Mouse (Mus musculus): ENCODE results near the gene Cd79a. TPM values are rescaled to one million over a fixed set of nuclear protein-coding genes. Genes with fewer than 3 reads are reported as not detected.
"Not testable (repeated sequence)": the region's sequence is repeated elsewhere in the genome, so short reads cannot be mapped to it uniquely, and the experiment has no call there.

Gene Cd79a
- polyA plus RNA-seq, 1 experiment, result 0.50 TPM

DNA sequence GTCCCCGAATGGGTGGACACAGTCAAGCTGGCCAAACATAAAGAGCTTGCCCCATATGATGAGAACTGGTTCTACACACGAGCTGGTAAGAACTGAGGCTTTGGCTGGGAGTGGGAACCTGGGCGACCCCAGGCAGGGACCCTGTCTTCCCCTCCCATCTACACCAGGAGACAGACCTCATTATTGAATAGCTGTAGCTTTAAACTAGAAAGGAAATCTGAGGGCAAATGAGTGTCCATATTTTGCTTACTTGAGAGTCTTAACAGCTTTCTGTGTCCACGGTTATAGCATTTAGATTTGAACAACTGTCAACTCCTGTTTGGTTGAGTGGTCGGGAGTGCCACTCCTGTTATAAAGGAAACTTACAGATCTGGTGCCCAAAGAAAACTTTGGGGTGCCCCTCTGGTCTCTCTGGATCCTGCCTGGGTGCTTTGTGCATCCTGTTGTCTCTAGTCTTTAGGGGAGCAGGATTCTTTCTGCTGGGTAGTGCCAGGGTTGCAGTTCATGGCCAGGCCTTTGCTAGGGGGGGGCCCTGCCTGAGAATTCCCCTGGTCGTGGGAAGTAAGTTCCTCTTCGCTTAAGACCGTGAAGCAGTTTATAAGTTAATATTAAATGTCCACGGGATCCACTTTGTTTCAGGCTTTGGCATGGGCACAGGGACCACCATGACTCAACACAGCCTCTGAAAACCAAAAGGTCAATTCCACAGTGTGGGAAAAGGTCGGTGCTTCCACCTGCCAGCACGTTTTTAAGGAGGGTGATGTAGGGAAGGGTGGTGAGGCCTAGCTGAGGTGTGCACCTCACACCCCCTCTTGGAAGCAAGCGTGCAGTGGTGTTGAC is 11.5 kb upstream of the Cd79a start:
- Histone ChIP-seq H3K27me3 (replicated peaks) (no peaks in the 10 kb centered on the region), H3K36me3 (replicated peaks; ENCODE audit: low read length) (peaks cover 53% of the 10 kb centered on the region), H3K9me3 (no peaks in the 10 kb centered on the region), H3K4me1 (peaks cover 49% of the 10 kb centered on the region), H3K4me3 (replicated peaks) (peak overlapping the region; percentile 100)
- no peak for TF ChIP-seq FLI1 (IDR thresholded peaks at IDR 0.05; ENCODE audit: low read length)
- TF ChIP-seq GATA1 (IDR thresholded peaks at IDR 0.05; ENCODE audit: borderline replicate concordance, low read length), result no peak

DNA sequence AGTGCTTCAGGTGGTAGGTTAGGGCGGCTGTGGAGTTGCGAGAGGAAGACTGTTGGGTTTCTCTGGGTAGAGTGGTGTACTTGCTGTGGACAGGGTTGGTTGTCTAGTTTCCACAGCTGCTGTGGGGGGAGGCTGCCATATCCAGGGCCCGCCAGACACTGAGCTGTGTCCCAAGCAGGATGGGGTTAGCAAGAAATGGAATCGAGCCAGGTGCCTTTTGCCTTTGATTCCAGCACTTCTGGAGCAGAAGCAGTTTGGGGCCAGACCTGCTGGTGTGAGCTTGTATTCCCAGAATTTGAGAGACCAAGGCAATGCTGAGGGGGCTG is 10.9 kb upstream of the Cd79a start:
- Histone ChIP-seq H3K4me1 (peaks cover 47% of the 10 kb centered on the region), H3K4me3 (replicated peaks) (peak overlapping the region; percentile 100), H3K27me3 (replicated peaks) (no peaks in the 10 kb centered on the region), H3K36me3 (replicated peaks; ENCODE audit: low read length) (peaks cover 59% of the 10 kb centered on the region), H3K9me3 (no peaks in the 10 kb centered on the region)
- TF ChIP-seq FLI1 (IDR thresholded peaks at IDR 0.05; ENCODE audit: low read length) (no peak), GATA1 (IDR thresholded peaks at IDR 0.05; ENCODE audit: borderline replicate concordance, low read length) (no peak)

DNA sequence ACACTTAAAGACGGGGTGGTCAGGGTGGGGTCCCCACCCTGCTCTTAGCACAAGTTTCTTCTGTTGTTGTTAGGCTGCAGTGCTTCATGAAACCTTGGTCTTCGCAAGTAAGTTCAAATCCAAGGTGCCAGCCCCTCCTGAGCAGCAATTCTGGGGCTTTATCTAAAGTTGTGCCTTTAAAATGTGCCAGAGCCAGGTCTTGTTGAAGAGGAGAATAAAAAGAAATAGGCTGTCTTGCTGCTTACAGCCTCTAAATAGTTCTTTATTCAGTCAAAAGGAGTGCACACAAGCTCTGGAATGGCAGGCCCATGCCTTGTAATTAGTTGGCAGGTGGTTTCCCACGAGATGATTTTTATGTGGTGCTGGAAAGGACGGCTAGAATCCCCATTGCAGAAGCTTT is 10.1 kb upstream of the Cd79a start:
- Histone ChIP-seq H3K4me3 (replicated peaks) (peak overlapping the region; percentile 100), H3K27me3 (replicated peaks) (no peaks in the 10 kb centered on the region), H3K9me3 (no peaks in the 10 kb centered on the region), H3K4me1 (peaks cover 47% of the 10 kb centered on the region), H3K36me3 (replicated peaks; ENCODE audit: low read length) (peaks cover 62% of the 10 kb centered on the region)
- TF ChIP-seq FLI1 (IDR thresholded peaks at IDR 0.05; ENCODE audit: low read length) (no peak), GATA1 (IDR thresholded peaks at IDR 0.05; ENCODE audit: borderline replicate concordance, low read length) (no peak)

DNA sequence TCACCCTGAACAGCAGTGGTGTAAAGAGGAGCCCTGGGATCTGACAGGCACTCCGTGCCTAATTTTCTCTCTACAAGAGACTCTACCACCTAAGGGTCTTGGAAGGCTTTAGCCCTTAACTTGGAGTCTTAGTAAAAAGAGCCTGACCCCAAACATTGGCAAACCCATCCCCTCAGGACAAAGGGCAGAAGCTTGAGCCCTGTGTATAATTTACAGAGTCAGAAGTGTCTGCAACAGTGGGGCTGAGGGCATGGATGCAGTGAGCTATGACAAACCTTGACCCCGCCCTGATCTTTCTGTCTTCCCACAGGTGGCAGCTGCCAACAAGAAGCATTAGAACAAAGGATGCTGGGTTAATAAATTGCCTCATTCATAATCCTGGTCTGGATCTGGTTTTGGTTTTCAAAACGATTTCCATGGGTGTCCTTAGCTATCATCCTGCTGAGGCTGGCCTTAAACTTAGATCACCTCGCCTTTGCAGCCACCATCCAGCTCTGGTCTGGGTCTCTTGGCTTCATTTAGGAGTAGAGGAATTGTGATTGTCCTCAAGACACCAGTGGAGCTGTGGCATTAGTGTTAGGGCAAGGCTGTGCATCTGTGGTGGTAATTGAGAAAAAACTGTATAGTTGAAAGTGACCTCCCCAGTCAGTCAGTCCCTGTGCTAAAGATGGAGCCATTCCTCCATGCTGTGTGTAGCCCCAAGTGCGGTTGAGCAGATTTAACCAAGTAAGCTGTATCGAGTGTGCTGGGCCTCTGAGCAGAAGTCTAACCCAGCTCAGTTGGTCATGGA is 7.6 kb upstream of the Cd79a start:
- no peak overlapping the region for H3K4me3 ChIP-seq (replicated peaks)
- H3K9me3 ChIP-seq, result no peaks in the 10 kb centered on the region
- H3K4me1 ChIP-seq, result peaks cover 44% of the 10 kb centered on the region
- H3K36me3 ChIP-seq (replicated peaks; ENCODE audit: low read length), result peaks cover 65% of the 10 kb centered on the region
- TF ChIP-seq FLI1 (IDR thresholded peaks at IDR 0.05; ENCODE audit: low read length) (no peak), GATA1 (IDR thresholded peaks at IDR 0.05; ENCODE audit: borderline replicate concordance, low read length) (no peak)
- no peaks in the 10 kb centered on the region for H3K27me3 ChIP-seq (replicated peaks)

DNA sequence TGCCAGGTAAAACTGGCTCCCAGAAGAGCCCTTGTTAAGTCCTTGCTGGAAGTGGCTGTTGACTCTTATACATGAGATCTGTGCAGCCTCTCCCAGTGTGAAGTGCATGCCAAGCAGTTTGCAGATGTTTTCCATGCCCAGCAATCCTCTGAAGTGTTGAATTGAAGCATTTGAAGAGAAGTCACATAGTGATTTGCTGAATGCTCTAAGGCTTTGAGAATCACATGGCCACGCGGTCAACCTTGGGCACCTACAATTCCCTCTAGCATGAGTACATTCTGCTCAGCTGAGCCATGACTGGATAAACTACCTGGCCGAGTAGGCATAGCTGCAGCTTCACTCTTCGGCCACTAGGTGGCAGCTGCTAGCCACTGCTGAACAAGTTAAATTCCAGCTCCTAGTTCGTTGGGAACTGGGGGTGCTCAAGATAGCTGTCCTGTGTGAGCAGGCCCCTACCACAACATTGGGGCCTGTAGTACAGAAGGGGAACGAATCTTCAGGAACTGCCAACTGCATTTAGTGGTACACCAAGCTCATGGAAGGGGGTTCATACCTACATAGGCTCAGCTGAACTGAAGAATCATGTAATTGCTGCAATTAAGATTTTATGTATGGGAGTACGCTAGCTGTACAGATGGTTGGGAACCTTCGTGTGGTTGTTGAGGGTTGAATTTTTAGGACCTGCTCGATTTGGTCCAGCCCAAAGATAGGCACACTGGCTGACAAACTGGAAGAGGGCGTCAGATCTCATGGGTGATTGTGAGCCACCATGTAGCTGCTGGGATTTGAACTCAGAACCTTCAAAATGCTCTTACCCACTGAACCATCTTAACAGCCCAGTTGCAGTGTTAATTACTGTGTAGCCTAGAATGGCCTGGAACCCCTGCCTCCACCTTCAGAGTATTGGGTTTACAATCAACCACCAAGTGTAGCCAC is 6.6 kb upstream of the Cd79a start:
- Histone ChIP-seq H3K36me3 (replicated peaks; ENCODE audit: low read length) (peaks cover 63% of the 10 kb centered on the region), H3K4me3 (replicated peaks) (no peak overlapping the region), H3K27me3 (replicated peaks) (no peaks in the 10 kb centered on the region), H3K4me1 (peaks cover 42% of the 10 kb centered on the region), H3K9me3 (no peaks in the 10 kb centered on the region)
- no peak for TF ChIP-seq FLI1 (IDR thresholded peaks at IDR 0.05; ENCODE audit: low read length)
- no peak for TF ChIP-seq GATA1 (IDR thresholded peaks at IDR 0.05; ENCODE audit: borderline replicate concordance, low read length)

DNA sequence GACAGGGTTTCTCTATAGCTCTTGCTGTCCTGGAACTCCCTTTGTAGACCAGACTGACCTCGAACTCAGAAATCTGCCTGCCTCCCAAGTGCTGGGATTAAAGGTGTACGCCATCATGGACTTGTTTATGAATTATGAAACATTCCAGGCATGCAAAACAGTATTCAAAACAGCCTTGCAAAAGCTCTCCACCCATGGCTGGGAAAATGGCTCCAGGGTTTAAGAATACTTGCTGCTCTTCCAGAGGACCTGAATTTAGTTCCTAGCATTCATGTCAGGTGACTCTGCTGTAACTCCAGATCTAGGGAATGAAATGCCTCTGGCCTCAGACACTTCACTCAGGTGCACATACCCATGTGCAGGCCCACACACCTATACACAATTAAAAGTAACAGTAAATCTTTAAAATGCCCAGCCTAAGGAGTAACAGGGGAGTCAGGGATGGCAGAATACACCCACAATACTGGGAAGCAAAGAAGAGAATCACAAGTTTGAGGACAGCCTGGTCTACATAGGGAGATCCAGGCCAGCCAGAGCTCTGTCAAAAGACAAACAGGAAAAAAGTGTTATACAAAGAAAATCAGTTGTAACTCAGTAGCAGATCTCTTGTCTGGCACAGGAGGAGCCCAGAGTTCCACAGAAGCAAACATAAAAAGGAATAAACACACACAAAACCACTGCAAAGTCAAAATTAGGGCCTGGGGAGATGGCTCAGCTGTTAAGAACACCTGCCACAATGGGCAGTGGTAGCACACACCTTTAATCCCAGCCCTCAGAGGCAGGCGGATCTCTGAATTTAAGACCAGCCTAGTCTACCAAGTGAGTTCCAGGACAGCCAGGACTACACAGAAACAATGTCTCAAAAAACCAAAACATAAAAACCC is 5.7 kb upstream of the Cd79a start:
- no peaks in the 10 kb centered on the region for H3K27me3 ChIP-seq (replicated peaks)
- H3K9me3 ChIP-seq, result no peaks in the 10 kb centered on the region
- no peak for TF ChIP-seq GATA1 (IDR thresholded peaks at IDR 0.05; ENCODE audit: borderline replicate concordance, low read length)
- TF ChIP-seq FLI1 (IDR thresholded peaks at IDR 0.05; ENCODE audit: low read length), result no peak
- H3K36me3 ChIP-seq (replicated peaks; ENCODE audit: low read length), result peaks cover 53% of the 10 kb centered on the region
- no peak overlapping the region for H3K4me3 ChIP-seq (replicated peaks)
- peaks cover 32% of the 10 kb centered on the region for H3K4me1 ChIP-seq

DNA sequence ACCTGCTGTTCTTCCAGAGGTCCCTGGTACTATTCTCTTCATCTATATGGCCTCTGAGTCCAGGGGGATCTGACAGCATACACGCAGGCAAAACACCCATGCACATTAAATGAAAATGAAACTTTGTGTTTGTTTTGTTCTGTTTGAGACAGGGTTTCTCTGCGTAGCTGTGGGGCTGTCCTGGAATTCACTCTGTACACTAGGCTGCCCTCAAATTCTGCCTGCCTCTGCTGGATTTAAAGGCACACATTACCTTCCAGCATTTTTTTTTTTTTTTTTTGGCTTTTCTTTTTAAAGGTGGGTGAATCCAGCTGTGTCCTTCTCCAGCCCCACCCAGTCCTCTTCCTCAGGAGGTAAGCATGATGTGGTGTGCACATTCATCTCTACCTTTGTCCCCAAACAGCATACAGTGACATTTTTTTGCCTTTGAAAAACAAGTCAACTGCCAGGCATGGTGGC is 5.0 kb upstream of the Cd79a start:
- Histone ChIP-seq H3K36me3 (replicated peaks; ENCODE audit: low read length) (peaks cover 47% of the 10 kb centered on the region), H3K4me1 (peaks cover 27% of the 10 kb centered on the region), H3K9me3 (no peaks in the 10 kb centered on the region), H3K4me3 (replicated peaks) (no peak overlapping the region), H3K27me3 (replicated peaks) (no peaks in the 10 kb centered on the region)
- TF ChIP-seq GATA1 (IDR thresholded peaks at IDR 0.05; ENCODE audit: borderline replicate concordance, low read length), result no peak
- TF ChIP-seq FLI1 (IDR thresholded peaks at IDR 0.05; ENCODE audit: low read length), result no peak

DNA sequence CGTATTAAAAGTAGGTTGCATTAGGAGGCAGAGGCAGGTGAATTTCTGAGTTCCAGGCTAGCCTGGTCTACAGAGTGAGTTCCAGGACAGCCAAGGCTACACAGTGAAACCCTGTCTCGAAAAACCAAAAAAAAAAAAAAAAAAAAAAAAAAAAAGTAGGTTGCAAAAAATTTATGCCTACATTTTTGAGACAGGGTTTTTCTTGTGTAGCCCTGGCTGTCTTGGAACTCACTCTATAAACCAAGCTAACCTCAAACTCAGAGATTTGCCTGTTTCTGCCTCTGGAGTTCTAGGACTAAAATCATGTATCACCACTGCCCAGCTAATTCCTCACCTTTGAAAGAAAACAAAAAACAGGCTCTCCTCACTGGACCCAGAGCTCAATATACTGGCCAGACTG is 1.4 kb upstream of the Cd79a start:
- H3K4me3 ChIP-seq (replicated peaks); H3K9me3 ChIP-seq; H3K27me3 ChIP-seq (replicated peaks): not testable (repeated sequence)
- Histone ChIP-seq H3K36me3 (replicated peaks; ENCODE audit: low read length) (peaks cover 11% of the 10 kb centered on the region), H3K4me1 (peaks cover 14% of the 10 kb centered on the region)

DNA sequence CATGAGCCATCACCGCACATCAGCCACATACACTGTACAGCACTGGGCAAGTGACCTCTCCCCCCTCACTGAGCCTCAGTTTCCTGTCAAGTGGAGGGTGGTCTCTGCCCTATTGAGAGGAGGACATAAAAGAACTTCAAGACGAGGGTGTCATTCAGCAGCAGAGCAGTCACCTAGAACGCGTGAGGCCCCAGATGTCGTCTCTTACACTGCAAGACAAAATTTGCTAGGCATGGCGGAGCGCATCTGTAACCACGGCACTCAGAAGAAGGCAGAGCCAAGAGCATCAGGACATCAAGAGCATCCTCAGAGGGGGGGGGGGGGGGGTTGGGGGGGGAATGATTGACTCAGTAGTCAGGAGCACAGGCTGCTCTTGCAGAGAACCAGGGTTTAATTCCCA is 912 bp upstream of the Cd79a start:
- no peaks in the 10 kb centered on the region for H3K9me3 ChIP-seq
- peaks cover 6% of the 10 kb centered on the region for H3K36me3 ChIP-seq (replicated peaks; ENCODE audit: low read length)
- no peak for TF ChIP-seq FLI1 (IDR thresholded peaks at IDR 0.05; ENCODE audit: low read length)
- no peak for TF ChIP-seq GATA1 (IDR thresholded peaks at IDR 0.05; ENCODE audit: borderline replicate concordance, low read length)
- H3K27me3 ChIP-seq (replicated peaks), result no peaks in the 10 kb centered on the region
- H3K4me3 ChIP-seq (replicated peaks), result no peak overlapping the region
- peaks cover 16% of the 10 kb centered on the region for H3K4me1 ChIP-seq

Measured in megakaryocyte, embryonic 14.5 days (primary cell).